Mouse (Mus musculus): Measurements from ENCODE around the gene Gm26992.

Gm26992 gene

DNA sequence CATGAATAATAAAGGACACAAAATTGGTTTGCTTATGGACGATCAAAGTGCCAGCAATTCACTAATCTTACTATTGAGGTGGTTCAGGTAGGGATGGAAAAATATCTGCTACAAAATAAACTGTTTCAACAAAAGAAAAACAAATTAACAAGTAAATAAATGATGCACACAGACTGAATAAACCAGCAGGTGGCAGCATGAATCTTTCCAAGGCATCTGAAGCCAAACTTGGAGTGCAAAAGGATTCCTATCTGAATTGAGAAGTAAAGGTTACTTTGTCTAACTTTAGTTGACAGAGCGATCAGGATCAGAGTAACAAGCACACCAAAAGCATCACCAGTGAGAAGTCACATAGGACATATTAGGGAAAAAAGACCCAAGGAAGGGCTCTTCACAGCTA lies 62.2 kb downstream of the Gm26992 start:
- DNase-seq, result peak; percentile 33

DNA sequence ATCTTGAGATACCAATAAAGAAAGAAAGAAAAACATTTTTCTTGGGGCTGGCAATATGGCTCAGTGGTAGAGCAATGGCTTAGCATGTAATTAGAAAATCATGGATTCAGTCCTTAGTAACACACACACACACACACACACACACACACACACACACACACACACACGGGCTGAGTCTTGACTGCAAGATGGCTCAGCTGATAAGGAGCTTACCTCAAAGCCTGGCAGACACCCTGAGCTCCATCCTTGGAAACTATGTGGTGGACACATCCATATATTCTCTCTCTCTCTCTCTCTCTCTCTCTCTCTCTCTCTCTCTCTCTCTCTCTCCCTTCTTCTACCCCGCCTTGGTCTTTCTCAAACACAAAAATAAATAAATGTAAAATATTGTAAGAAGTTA lies 69.0 kb downstream of the Gm26992 start:
- no peak for DNase-seq

DNA sequence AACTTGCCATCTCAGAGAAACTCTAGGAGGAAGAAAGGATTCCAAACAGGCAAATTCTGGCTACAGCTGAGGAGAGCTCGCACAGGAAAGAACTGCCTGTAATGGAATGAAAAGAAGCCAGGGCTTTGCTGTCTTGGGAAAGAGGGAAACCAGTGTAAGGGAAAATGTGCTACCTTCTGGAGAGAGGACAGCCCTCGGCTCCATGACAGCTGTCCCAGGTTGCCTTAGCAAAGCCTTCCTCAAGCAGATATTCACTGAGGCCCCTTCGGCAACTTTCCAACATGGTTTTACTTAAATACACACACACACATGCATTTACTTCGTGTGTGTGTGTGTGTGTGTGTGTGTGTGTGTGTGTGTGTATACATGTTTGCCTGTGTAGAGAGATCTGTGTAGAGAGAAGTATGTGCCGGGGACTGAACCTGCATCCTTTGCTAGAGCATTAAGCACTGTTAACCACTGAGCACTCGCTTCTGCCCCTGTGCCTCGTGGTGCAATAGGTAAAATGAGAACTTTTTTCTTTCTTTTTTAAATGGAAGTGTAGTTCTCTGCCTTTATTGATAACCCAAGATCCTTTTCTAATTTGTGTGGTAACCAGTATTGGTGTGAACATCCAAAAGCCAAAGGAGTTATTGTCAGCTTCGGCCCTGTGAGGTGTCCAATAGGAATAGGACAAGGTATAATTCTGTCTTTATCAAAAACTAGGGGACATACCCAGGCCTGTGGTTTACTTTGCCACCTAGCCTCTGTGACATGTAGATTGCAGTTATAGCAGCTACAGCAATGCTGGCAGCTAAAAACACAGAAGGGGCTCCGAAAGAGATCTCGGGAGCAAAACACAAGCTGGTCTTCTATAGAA lies 70.8 kb downstream of the Gm26992 start:
- DNase-seq, result no peak

DNA sequence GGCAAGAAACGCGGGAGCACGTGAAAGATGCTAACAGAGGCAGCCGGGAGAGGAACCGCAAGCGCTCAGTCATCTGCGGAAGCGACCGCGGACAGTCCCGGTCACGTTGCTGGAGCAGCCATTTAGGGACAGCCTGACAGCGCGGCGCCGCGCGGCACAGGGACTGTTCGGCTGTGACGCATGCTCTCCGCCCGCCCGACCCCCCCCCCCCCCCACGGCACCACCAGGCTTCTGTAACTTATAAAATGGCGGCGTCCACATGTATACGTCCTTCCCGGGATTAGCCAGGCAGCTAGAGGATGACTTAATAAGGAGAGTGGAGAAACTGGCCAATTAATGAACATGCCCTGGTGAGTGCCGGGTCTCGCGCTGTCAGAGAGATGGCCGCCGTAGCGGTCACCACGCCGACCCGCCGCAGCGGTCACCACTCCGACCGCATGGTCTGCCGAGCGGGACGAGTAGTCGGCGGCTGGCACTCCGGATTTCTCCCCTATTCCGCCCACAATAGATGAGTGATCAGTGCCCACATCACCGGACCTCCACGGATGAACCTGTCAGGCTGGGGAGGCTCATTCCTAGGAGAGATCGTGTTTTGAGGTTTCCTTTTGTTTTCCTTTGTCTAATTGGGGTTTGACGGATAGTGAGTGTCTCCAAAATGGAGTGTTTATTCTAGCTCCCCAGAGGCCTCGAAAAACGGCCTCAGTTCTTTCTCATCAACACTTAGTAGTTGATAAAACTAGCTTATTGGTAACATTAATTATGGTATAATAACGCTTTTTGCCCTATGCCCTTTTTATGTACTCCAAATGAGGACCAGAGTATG lies 71.8 kb downstream of the Gm26992 start:
- peak; percentile 70 for DNase-seq

DNA sequence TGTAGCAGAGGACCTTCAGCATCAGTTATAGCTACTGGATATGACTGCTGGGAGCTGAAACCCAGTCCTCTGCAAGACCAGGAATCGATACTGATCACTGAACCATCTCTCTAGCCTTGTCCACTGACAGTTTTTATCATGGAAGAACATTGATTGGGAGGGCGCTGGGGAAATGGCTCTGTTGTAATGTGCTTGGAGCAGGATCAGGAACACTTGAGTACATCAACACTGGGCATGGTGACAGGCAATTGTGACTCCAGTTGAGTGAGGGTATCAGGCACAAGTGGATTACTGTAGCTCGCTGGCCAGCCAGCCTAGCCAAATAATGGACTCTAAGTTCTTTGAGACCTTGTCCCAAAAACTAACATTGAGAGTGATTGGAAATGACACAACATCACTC lies 77.6 kb downstream of the Gm26992 start:
- no peak for DNase-seq

DNA sequence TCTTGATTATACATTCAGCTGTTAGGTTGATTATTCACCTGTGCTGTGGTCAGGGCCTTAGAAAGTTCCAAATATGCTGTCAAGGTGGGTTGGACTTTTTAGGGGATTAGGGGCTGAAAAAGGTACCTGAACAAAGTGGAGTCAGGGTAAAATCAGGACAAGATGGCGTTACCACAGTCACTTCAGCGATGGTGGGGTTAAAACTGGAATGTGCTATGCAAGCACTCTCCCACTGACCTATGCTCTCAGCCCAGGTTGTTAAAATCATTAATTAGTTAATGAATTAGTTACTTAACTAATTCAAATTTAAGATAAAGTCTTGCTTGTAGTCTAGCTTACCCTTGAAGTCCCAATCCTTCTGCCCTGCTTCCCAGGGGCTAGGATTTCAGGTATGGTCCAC lies 78.3 kb downstream of the Gm26992 start:
- DNase-seq, result no peak

DNA sequence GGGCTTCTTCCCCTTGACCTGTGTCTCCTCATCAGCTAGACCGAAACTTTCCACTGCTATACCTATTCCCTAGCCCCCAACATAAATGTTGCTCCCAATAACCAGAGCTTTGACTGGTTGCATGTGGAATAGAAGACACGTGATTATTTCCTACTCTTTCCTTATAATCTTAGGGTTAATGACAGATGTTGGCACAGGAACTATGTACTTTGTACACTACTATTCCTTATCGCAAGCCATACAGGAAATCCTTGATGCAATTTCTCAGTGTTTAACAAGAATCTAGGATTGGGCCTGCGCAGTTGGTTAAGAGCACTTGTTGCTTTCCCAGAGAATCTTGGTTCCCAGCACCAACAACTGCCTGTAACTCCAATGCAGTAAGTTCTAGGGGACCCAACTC lies 86.4 kb downstream of the Gm26992 start:
- DNase-seq, result no peak

DNA sequence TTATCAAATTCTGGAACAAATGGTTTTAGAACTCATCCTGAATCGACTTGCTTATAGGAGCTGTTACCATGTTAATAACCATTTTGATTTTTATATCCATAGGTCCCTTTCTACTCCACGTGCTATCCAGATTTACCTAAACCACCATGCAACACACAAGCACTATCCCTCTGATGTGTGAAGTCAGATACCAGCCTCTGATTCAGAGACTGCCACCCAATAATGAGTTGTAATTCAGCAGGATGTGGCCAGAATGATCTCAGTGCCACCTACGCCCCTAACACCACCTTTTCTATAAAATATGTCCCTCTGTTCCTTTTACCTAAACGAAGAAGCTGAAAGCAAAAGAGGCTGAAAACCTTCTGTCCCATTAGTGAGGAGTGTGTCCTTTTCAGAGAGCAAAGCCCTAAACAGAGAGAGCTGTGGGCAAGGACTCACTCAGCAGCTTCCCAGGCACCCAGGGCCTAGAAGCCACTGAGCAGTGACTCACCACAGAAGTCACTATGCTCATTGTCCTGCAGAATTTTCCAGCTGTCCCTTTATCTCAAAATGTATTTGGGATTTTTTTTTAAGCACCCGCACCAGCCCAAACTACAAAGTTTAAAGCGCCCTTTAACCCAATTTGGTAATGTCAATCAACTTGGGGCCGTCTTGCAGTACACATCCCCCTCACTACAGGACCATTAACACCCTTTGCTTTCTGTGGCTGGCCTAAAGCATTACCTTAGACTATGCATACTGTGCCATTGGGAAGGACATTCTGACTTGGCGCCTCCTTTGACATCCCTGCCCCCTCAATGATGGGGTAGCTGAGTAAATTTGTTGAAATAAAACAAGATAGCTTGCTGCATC lies 87.6 kb downstream of the Gm26992 start:
- DNase-seq, result no peak

DNA sequence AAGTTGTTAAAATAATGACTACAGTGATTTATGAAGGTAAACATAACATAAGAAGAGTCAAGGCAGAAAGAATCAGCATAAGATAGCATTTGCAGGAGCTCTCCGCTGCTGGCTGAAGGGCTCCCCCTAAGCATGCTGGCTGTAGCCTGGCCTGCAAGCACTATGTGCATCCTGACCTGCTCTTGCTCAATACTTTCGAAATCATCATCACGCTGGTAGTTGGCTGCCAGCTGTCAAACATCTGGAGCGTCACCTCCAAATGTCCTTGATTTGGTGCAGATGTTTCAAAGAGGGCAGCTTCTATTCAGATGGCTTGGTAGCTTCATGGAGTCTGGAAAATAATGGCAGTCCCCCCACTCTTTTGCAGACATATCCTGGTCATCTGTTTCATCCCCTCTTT lies 93.0 kb downstream of the Gm26992 start:
- DNase-seq, result no peak

DNA sequence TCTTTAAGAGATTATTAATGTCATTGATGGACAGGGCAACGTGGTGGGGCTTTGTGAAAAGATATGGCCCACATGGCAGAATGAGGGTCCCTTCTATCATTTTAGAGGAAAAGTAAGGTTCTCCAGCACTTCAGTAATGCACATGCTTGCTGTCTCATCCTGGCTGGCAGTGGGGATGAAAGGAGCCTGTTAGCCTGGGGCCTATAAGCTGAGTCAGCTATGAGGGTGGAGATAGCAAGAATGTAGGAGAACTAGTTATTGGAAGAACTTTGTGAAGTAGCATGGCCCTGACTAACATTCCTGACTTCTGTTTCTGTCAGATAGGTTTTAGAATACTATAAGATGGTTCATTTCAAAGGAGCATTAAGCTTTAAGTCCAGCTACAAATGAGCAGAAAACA lies 93.5 kb downstream of the Gm26992 start:
- DNase-seq, result no peak

DNA sequence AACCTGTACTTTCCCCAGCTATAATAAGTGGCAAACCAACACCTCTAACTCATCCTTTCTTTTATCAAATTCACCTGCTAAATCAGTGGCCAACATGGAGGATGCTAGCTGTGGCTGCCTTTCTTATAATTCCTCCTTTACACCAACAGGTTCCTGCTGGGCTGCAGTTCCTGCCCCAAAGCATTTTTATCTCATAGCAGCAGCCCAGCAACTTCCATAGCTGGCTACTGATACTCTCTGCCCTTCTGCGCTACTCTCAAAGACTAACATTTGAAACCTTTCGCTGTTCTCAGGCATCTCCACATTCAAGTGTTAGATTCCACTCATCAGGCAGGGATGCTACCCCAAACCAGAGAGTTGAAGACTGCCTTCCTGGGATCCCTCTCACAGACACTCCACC lies 97.0 kb downstream of the Gm26992 start:
- DNase-seq, result no peak

DNA sequence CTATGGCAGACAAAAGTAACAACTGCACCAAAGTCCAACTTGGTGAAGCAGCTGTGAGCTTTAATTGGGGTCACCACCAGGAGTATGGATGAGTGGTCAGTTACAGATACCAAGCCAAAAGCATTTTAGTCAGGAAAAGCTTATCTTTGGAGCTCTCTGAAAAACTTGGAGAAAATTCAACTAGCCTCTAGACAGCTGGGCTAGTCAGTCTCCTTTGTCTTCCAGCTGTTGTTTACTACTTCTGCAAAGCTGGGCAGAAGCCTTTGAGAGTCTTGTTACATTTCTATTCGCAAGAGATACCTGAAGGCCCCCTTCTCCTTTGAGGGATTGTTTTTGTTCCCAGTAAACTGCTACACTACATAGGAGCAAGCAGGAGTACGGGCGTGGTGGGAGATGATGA lies 97.7 kb downstream of the Gm26992 start:
- DNase-seq, result no peak

DNA sequence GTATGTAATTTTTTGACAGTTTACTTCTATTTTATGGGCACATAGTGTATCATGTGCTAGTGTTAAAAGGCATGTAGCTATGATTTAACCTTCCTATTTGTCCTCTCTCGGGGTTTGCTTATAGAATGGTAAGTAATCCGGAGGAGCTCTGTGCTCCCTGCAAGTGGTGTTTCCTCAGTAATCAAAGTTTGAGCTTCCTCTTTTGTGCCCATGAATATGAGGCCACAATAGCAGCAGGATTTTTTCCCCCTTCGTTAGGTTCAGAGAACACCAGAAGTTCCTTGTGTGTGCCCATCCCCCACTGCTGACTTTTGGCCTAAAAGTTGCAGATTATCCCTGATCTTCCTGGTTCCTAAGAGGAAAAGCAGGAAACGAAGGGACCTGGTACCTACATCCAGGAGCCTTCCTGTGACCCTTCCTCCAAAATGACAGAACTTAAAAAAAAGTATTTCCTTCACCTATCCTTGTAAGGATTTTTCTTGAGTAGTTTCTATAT lies 99.5 kb downstream of the Gm26992 start:
- DNase-seq, result no peak

DNA sequence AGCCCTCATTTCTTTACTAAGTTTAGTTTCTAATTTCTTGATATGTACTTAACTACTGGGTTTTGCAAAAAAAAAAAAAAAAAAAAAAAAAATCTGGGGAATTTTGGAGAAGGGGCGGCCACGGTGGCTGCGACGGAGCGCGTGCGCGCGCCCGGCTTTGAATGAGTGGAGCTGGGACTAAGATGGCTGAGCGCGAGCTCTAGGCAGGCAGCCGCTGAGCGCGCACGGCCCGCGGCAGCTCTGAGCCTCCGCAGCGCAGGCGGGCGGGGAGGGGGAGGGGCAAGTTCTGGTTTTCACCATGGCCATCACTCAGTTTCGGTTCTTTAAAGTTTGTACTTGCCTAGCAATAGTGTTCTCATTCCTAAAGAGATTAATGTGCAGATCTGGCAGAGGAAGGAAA lies 107.4 kb downstream of the Gm26992 start:
- DNase-seq, result peak; percentile 71

Measured in right cerebral cortex, postnatal 4 days (tissue).